Mouse (Mus musculus) urinary bladder, postnatal 36 days (tissue): Measurements from ENCODE around the gene AW011738.

Experiments used
- DNase-seq, 2 experiments: peaks; one replicate each; pipeline ENCODE4 v3.0.0; 2022; ENCODE audit warnings: low spot score in 2 of 2, mixed read lengths in 1 of 2

Gene AW011738

GRCm38 (mm10) chr4:156203001-156203412, at the start of gene AW011738:
Gene AW011738 (plus strand): TSS chr4:156203304.
- peak in 1 of 2 experiments; percentile 66 for DNase-seq

DNA sequence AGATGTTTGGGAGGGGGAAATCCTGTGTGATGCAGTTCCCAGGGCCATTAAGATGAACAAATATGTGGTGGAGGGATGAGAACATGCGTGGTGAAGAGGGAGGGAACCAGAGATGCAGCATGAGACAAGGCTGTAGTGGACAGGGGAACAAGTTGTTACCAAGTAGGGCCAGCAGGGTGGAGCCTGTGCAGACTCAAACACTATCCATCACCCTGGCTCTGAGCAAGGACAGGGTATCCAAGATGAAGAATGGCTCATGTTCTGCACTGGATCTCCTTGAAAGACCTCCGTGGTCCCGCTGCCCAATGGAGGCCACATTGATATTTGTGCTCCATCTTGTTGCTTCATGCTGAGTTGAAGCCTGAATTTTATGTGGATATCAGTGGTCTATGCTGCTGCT, 48.3 kb upstream of the AW011738 start:
- DNase-seq = no peak

GRCm38 (mm10) chr4:156166477-156166876, 36.6 kb upstream of the AW011738 start:
- no peak for DNase-seq

GRCm38 (mm10) chr4:156168611-156169010, 34.5 kb upstream of the AW011738 start:
- no peak for DNase-seq

GRCm38 (mm10) chr4:156169129-156169528, 34.0 kb upstream of the AW011738 start:
- no peak for DNase-seq

DNA sequence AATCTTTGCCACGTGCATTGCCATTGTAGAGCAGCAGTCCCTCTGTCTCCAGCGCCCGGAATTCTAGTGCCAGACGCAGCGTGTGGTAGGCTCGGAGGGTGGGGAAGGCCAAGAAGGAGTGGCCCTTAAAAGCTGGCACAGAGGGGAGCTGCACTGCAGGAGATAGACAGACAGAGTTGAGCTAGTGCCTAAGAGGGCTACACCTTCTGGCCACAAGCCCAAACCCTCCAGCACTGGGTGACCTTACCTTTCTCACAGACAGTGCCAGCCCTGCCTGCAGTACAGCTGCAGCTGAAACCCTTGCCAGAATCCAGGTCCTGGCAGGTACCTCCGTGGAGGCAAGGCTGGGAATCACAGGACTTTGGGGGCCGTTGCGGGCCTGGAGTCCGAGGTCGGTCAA, 31.3 kb upstream of the AW011738 start:
- DNase-seq = no peak

GRCm38 (mm10) chr4:156177630-156178029, 25.5 kb upstream of the AW011738 start:
- no peak for DNase-seq

- no peak for DNase-seq
Measured at GRCm38 (mm10) chr4:156183747-156184146, 19.4 kb upstream of the AW011738 start.

GRCm38 (mm10) chr4:156184291-156184954, 18.7 kb upstream of the AW011738 start:
- DNase-seq = no peak

DNA sequence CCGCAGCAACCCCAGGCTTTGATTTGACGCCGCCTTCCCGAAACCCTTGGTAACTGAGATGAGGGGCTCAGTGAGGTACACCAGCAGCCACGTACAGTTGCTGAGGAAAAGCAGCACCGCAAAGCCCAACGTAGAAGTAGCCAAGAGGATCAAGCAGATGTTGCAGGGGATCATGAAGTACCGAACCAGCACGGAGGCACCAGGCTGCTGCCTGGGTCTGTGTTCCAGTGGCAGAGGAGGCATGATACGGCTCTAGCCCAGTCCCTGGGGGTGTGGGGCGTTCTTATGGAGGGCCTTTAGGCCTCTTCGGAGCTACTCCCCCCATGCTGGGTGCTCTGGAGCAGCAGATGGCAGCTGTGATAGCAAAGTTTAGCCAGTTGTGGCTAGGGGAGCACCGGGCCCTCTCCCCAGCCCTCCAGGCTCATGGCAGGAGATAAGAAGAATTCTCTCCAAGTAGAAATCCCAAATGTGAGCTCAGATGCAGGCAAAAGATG, 17.6 kb upstream of the AW011738 start:
- no peak for DNase-seq

GRCm38 (mm10) chr4:156185950-156186850, 16.9 kb upstream of the AW011738 start:
- no peak for DNase-seq

GRCm38 (mm10) chr4:156188162-156188810, 14.8 kb upstream of the AW011738 start:
- no peak for DNase-seq

GRCm38 (mm10) chr4:156188811-156189323, 14.2 kb upstream of the AW011738 start:
- DNase-seq = no peak

- DNase-seq = peak; percentile 56 to 69
Measured at GRCm38 (mm10) chr4:156192421-156193199, 10.5 kb upstream of the AW011738 start.

GRCm38 (mm10) chr4:156193200-156193590, 9.9 kb upstream of the AW011738 start:
- no peak for DNase-seq

- DNase-seq = no peak
Measured at GRCm38 (mm10) chr4:156193906-156194305, 9.2 kb upstream of the AW011738 start.

GRCm38 (mm10) chr4:156194346-156194745, 8.8 kb upstream of the AW011738 start:
- DNase-seq = no peak

- DNase-seq = peak; percentile 38 to 41
Measured at GRCm38 (mm10) chr4:156195927-156196870, 6.9 kb upstream of the AW011738 start.

GRCm38 (mm10) chr4:156197131-156197828, 5.8 kb upstream of the AW011738 start, which contains the start of gene Agrn:
Gene Agrn (minus strand): TSS chr4:156197488.
- DNase-seq = peak; percentile 46 to 64
